Mouse (Mus musculus): Measurements from ENCODE around the gene Edc3. TPM values are rescaled to one million over a fixed set of nuclear protein-coding genes. Genes with fewer than 3 reads are reported as not detected.

Gene Edc3
- 30.3 TPM for polyA plus RNA-seq (2017; shearing (Covaris generic))

GRCm38 (mm10) chr9:57708068-57708719 lies at the start of gene Edc3:
Gene Edc3 (plus strand): TSS chr9:57708540.

GRCm38 (mm10) chr9:57683520-57683919 lies 24.8 kb upstream of the Edc3 start, which contains the start of gene Cyp1a2:
Gene Cyp1a2 (minus strand): TSS chr9:57683703.

DNA sequence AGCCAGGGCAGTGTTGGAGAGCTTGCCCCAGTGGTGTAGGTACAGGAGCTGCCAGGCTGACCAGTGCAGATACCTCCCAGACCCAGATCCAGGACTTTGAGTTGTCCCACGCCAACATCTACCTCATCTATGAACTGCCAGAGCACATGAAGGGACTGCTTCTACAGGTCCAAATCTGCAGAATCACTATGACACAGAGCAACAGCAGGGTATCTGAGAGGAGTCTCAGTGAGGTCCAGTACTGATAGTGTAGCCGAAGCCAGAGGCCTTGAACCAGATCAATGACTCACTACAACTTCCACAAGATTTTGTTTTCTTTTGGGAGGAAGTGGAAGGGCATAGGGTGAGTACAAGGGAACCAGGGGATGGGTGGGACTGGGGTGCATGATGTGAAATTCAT lies 20.6 kb upstream of the Edc3 start, which contains the start of gene Cyp1a1:
TSS of gene Cyp1a1 (plus strand) at position 178 of the 400 bp plus-strand sequence.

GRCm38 (mm10) chr9:57765364-57766351 lies 57.3 kb downstream of the Edc3 start, which contains the start of gene Clk3:
Gene Clk3 (minus strand): TSS chr9:57765860.

Other genes with a start within 250 kb of the Edc3 start
- not detected for gene Scamp5, start 240.5 kb upstream of the Edc3 start, polyA plus RNA-seq (2017; shearing (Covaris generic))
- not detected for gene Rpp25, start 204.5 kb upstream of the Edc3 start, polyA plus RNA-seq (2017; shearing (Covaris generic))
- gene Cox5a, start 187.3 kb upstream of the Edc3 start, polyA plus RNA-seq (2017; shearing (Covaris generic)), result 242 TPM
- gene Fam219b, start 171.0 kb upstream of the Edc3 start, polyA plus RNA-seq (2017; shearing (Covaris generic)), result 9.4 TPM
- gene Mpi, start 155.8 kb upstream of the Edc3 start, polyA plus RNA-seq (2017; shearing (Covaris generic)), result 8.4 TPM
- gene Scamp2, start 147.6 kb upstream of the Edc3 start, polyA plus RNA-seq (2017; shearing (Covaris generic)), result 74.7 TPM
- 52.3 TPM for gene Ulk3, start 119.1 kb upstream of the Edc3 start, polyA plus RNA-seq (2017; shearing (Covaris generic))
- not detected for gene Cplx3, start 102.3 kb upstream of the Edc3 start, polyA plus RNA-seq (2017; shearing (Covaris generic))
- not detected for gene Lman1l, start 87.8 kb upstream of the Edc3 start, polyA plus RNA-seq (2017; shearing (Covaris generic))
- gene Csk, start 54.9 kb upstream of the Edc3 start, polyA plus RNA-seq (2017; shearing (Covaris generic)), result 109 TPM
- not detected for gene Cyp1a2, start 24.8 kb upstream of the Edc3 start, polyA plus RNA-seq (2017; shearing (Covaris generic))
- 0.14 TPM for gene Cyp1a1, start 20.6 kb upstream of the Edc3 start, polyA plus RNA-seq (2017; shearing (Covaris generic))
- 231 TPM for gene Clk3, start 57.3 kb downstream of the Edc3 start, polyA plus RNA-seq (2017; shearing (Covaris generic))
- gene Arid3b, start 128.3 kb downstream of the Edc3 start, polyA plus RNA-seq (2017; shearing (Covaris generic)), result 46.9 TPM
- 51.5 TPM for gene Ubl7, start 202.4 kb downstream of the Edc3 start, polyA plus RNA-seq (2017; shearing (Covaris generic))
- gene Sema7a, start 231.6 kb downstream of the Edc3 start, polyA plus RNA-seq (2017; shearing (Covaris generic)), result 3.6 TPM